Mouse (Mus musculus) spleen, postnatal 14 days (tissue): Measurements from ENCODE around the gene Cadps.
"Not testable (repeated sequence)": the region's sequence is repeated elsewhere in the genome, so short reads cannot be mapped to it uniquely, and the experiment has no call there.

Experiments
- DNase-seq, 2 experiments: peaks; one replicate each; pipeline ENCODE4 v3.0.0; 2021 to 2022; ENCODE audit warnings: low spot score in 2 of 2

The Cadps gene

GRCm38 (mm10) chr14:12591829-12592228 lies 231.1 kb downstream of the Cadps start:
- no peak for DNase-seq

GRCm38 (mm10) chr14:12583536-12583935 lies 239.3 kb downstream of the Cadps start:
- DNase-seq, result no peak

GRCm38 (mm10) chr14:12581657-12582056 lies 241.2 kb downstream of the Cadps start:
- DNase-seq, result no peak

GRCm38 (mm10) chr14:12580786-12581185 lies 242.1 kb downstream of the Cadps start:
- DNase-seq, result no peak

GRCm38 (mm10) chr14:12578156-12578555 lies 244.7 kb downstream of the Cadps start:
- no peak for DNase-seq

- no peak for DNase-seq
These were observed 245.3 kb downstream of the Cadps start for GRCm38 (mm10) chr14:12577475-12578140.

GRCm38 (mm10) chr14:12575105-12575504 lies 247.8 kb downstream of the Cadps start:
- no peak for DNase-seq

- DNase-seq, result no peak
These were observed 248.5 kb downstream of the Cadps start for GRCm38 (mm10) chr14:12574336-12574735.

- not testable (repeated sequence) for DNase-seq
These were observed 261.1 kb downstream of the Cadps start for GRCm38 (mm10) chr14:12561730-12562129.

- no peak for DNase-seq
These were observed 262.7 kb downstream of the Cadps start for GRCm38 (mm10) chr14:12560233-12560577.

- no peak for DNase-seq
These were observed 263.2 kb downstream of the Cadps start for GRCm38 (mm10) chr14:12559574-12560232.

- no peak for DNase-seq
These were observed 263.8 kb downstream of the Cadps start for GRCm38 (mm10) chr14:12558920-12559573.

- no peak for DNase-seq
These were observed 268.4 kb downstream of the Cadps start for GRCm38 (mm10) chr14:12554486-12554885.

- no peak for DNase-seq
These were observed 271.5 kb downstream of the Cadps start for GRCm38 (mm10) chr14:12551353-12551752.

- no peak for DNase-seq
These were observed 271.9 kb downstream of the Cadps start for GRCm38 (mm10) chr14:12550931-12551330.

GRCm38 (mm10) chr14:12549290-12549689 lies 273.6 kb downstream of the Cadps start:
- DNase-seq, result no peak

- DNase-seq, result no peak
These were observed 275.4 kb downstream of the Cadps start for GRCm38 (mm10) chr14:12547496-12547895.

- DNase-seq, result no peak
These were observed 281.1 kb downstream of the Cadps start for GRCm38 (mm10) chr14:12541733-12542132.

- DNase-seq, result no peak
These were observed 283.8 kb downstream of the Cadps start for GRCm38 (mm10) chr14:12539071-12539470.

GRCm38 (mm10) chr14:12531101-12531500 lies 291.8 kb downstream of the Cadps start:
- DNase-seq, result no peak

GRCm38 (mm10) chr14:12530554-12530953 lies 292.3 kb downstream of the Cadps start:
- DNase-seq, result no peak

- DNase-seq, result no peak
These were observed 292.8 kb downstream of the Cadps start for GRCm38 (mm10) chr14:12529961-12530542.

GRCm38 (mm10) chr14:12527296-12527695 lies 295.6 kb downstream of the Cadps start:
- DNase-seq, result no peak
